Mouse (Mus musculus) G1E (cell line): ENCODE results near the gene Fgfr2.

Experiments used
- CTCF ChIP-seq: IDR thresholded peaks from 2 replicates; pipeline ENCODE4 v1.5.1; 2012; ENCODE audit warnings: low read depth, low read length, inconsistent platforms, mixed read lengths
- GATA1 ChIP-seq: IDR thresholded peaks from 2 replicates; pipeline ENCODE4 v1.6.1; 2012; ENCODE audit warnings: borderline replicate concordance, low read length, inconsistent platforms, mixed read lengths
- POLR2AphosphoS5 ChIP-seq: IDR thresholded peaks from 2 replicates; pipeline ENCODE4 v1.6.1; 2012; ENCODE audit warnings: low read depth, low read length, inconsistent platforms; ENCODE audit not compliant: insufficient replicate concordance
- TAL1 ChIP-seq: conservative IDR thresholded peaks from 2 replicates; pipeline ENCODE4 v1.6.1; 2012; ENCODE audit warnings: low read depth, low read length, inconsistent platforms, mixed read lengths

GRCm38 (mm10) chr7:130253264-130253663, 2869.9 kb downstream of the Fgfr2 start:
- TF ChIP-seq GATA1 (no peak), POLR2AphosphoS5 (no peak), CTCF (no peak), TAL1 (no peak)
